Mouse (Mus musculus): Measurements from ENCODE around the gene Ston1. TPM values are rescaled to one million over a fixed set of nuclear protein-coding genes. Genes with fewer than 3 reads are reported as not detected.

Gene Ston1
- polyA plus RNA-seq, 1 experiment, result 16.6 TPM

- Histone ChIP-seq H3K36me3 (ENCODE audit: control insufficient read depth, insufficient read depth) (peaks cover 13% of the 10 kb centered on the region), H3K4me2 (ENCODE audit: low read depth) (no peak overlapping the region), H3ac (ENCODE audit: control insufficient read depth, insufficient read length) (no peak overlapping the region), H3K4me3 (no peak overlapping the region), H3K27me3 (ENCODE audit: control insufficient read depth, insufficient read depth, insufficient read length) (no peaks in the 10 kb centered on the region), H3K79me2 (ENCODE audit: control insufficient read depth, insufficient read depth) (no peaks in the 10 kb centered on the region)
- no peak for TF ChIP-seq POLR2AphosphoS2 (IDR thresholded peaks at IDR 0.05; ENCODE audit: insufficient read length, low read depth)
- TF ChIP-seq REST (IDR thresholded peaks at IDR 0.05; ENCODE audit: insufficient read depth, insufficient read length), result no peak
- no peak for TF ChIP-seq MYOG (IDR thresholded peaks at IDR 0.05; ENCODE audit: control insufficient read depth in 1 of 3, insufficient read depth in 1 of 3, insufficient read length in 2 of 3, low read depth in 2 of 3)
- no peak for TF ChIP-seq TCF3 (IDR thresholded peaks at IDR 0.05; ENCODE audit: insufficient read length, low read depth)
- TF ChIP-seq POLR2A (IDR thresholded peaks at IDR 0.05; ENCODE audit: insufficient read length, low read depth), result no peak
- TF ChIP-seq USF1 (IDR thresholded peaks at IDR 0.05; ENCODE audit: low read depth), result no peak
- no peak for TF ChIP-seq CEBPB (IDR thresholded peaks at IDR 0.05; ENCODE audit: insufficient read depth, poor library complexity, severe bottlenecking)
- TF ChIP-seq TCF12 (IDR thresholded peaks at IDR 0.05; ENCODE audit: insufficient read depth, poor library complexity, severe bottlenecking), result no peak
- TF ChIP-seq E2F4 (IDR thresholded peaks at IDR 0.05; ENCODE audit: insufficient read depth), result no peak
- no peak for TF ChIP-seq MAX (IDR thresholded peaks at IDR 0.05; ENCODE audit: low read depth)
- TF ChIP-seq SRF (IDR thresholded peaks at IDR 0.05; ENCODE audit: control insufficient read depth, insufficient read length, low read depth), result no peak
Observed at GRCm38 (mm10) chr17:88580556-88580955, 16.9 kb upstream of the Ston1 start.

GRCm38 (mm10) chr17:88581511-88582021 is 15.9 kb upstream of the Ston1 start:
- Histone ChIP-seq H3K79me2 (ENCODE audit: control insufficient read depth, insufficient read depth) (no peaks in the 10 kb centered on the region), H3K4me3 (no peak overlapping the region), H3K4me2 (ENCODE audit: low read depth) (no peak overlapping the region), H3K36me3 (ENCODE audit: control insufficient read depth, insufficient read depth) (peaks cover 13% of the 10 kb centered on the region), H3K27me3 (ENCODE audit: control insufficient read depth, insufficient read depth, insufficient read length) (no peaks in the 10 kb centered on the region), H3ac (ENCODE audit: control insufficient read depth, insufficient read length) (no peak overlapping the region)
- TF ChIP-seq MYOG (IDR thresholded peaks at IDR 0.05; ENCODE audit: control insufficient read depth in 1 of 3, insufficient read depth in 1 of 3, insufficient read length in 2 of 3, low read depth in 2 of 3) (no peak), SRF (IDR thresholded peaks at IDR 0.05; ENCODE audit: control insufficient read depth, insufficient read length, low read depth) (no peak), USF1 (IDR thresholded peaks at IDR 0.05; ENCODE audit: low read depth) (no peak), E2F4 (IDR thresholded peaks at IDR 0.05; ENCODE audit: insufficient read depth) (no peak), REST (IDR thresholded peaks at IDR 0.05; ENCODE audit: insufficient read depth, insufficient read length) (no peak), POLR2A (IDR thresholded peaks at IDR 0.05; ENCODE audit: insufficient read length, low read depth) (no peak), TCF12 (IDR thresholded peaks at IDR 0.05; ENCODE audit: insufficient read depth, poor library complexity, severe bottlenecking) (no peak), MYOD1 (IDR thresholded peaks at IDR 0.05; ENCODE audit: control insufficient read depth in 1 of 3, insufficient read length in 2 of 3, low read depth in 2 of 3) (no peak), CEBPB (IDR thresholded peaks at IDR 0.05; ENCODE audit: insufficient read depth, poor library complexity, severe bottlenecking) (no peak), MAX (IDR thresholded peaks at IDR 0.05; ENCODE audit: low read depth) (no peak), TCF3 (IDR thresholded peaks at IDR 0.05; ENCODE audit: insufficient read length, low read depth) (no peak), POLR2AphosphoS2 (IDR thresholded peaks at IDR 0.05; ENCODE audit: insufficient read length, low read depth) (no peak)

- H3K79me2 ChIP-seq (ENCODE audit: control insufficient read depth, insufficient read depth), result no peaks in the 10 kb centered on the region
- H3K4me3 ChIP-seq, result no peak overlapping the region
- peaks cover 13% of the 10 kb centered on the region for H3K36me3 ChIP-seq (ENCODE audit: control insufficient read depth, insufficient read depth)
- H3ac ChIP-seq (ENCODE audit: control insufficient read depth, insufficient read length), result no peak overlapping the region
- no peaks in the 10 kb centered on the region for H3K27me3 ChIP-seq (ENCODE audit: control insufficient read depth, insufficient read depth, insufficient read length)
- no peak overlapping the region for H3K4me2 ChIP-seq (ENCODE audit: low read depth)
- TF ChIP-seq E2F4 (IDR thresholded peaks at IDR 0.05; ENCODE audit: insufficient read depth), result no peak
- TF ChIP-seq TCF12 (IDR thresholded peaks at IDR 0.05; ENCODE audit: insufficient read depth, poor library complexity, severe bottlenecking), result no peak
- TF ChIP-seq CEBPB (IDR thresholded peaks at IDR 0.05; ENCODE audit: insufficient read depth, poor library complexity, severe bottlenecking), result no peak
- TF ChIP-seq MYOD1 (IDR thresholded peaks at IDR 0.05; ENCODE audit: control insufficient read depth in 1 of 3, insufficient read length in 2 of 3, low read depth in 2 of 3), result no peak
- no peak for TF ChIP-seq SRF (IDR thresholded peaks at IDR 0.05; ENCODE audit: control insufficient read depth, insufficient read length, low read depth)
- TF ChIP-seq REST (IDR thresholded peaks at IDR 0.05; ENCODE audit: insufficient read depth, insufficient read length), result no peak
- TF ChIP-seq POLR2AphosphoS2 (IDR thresholded peaks at IDR 0.05; ENCODE audit: insufficient read length, low read depth), result no peak
- TF ChIP-seq MYOG (IDR thresholded peaks at IDR 0.05; ENCODE audit: control insufficient read depth in 1 of 3, insufficient read depth in 1 of 3, insufficient read length in 2 of 3, low read depth in 2 of 3), result no peak
- TF ChIP-seq TCF3 (IDR thresholded peaks at IDR 0.05; ENCODE audit: insufficient read length, low read depth), result no peak
- no peak for TF ChIP-seq MAX (IDR thresholded peaks at IDR 0.05; ENCODE audit: low read depth)
- no peak for TF ChIP-seq POLR2A (IDR thresholded peaks at IDR 0.05; ENCODE audit: insufficient read length, low read depth)
Observed at GRCm38 (mm10) chr17:88582999-88583398, 14.5 kb upstream of the Ston1 start.

- peaks cover 13% of the 10 kb centered on the region for H3K36me3 ChIP-seq (ENCODE audit: control insufficient read depth, insufficient read depth)
Observed at GRCm38 (mm10) chr17:88583411-88583810, 14.1 kb upstream of the Ston1 start.

More at GRCm38 (mm10) chr17:88583411-88583810, 14.1 kb upstream of the Ston1 start:
- Histone ChIP-seq H3K4me2 (ENCODE audit: low read depth) (no peak overlapping the region), H3K4me3 (no peak overlapping the region), H3K79me2 (ENCODE audit: control insufficient read depth, insufficient read depth) (no peaks in the 10 kb centered on the region), H3ac (ENCODE audit: control insufficient read depth, insufficient read length) (no peak overlapping the region), H3K27me3 (ENCODE audit: control insufficient read depth, insufficient read depth, insufficient read length) (no peaks in the 10 kb centered on the region)
- TF ChIP-seq MYOG (IDR thresholded peaks at IDR 0.05; ENCODE audit: control insufficient read depth in 1 of 3, insufficient read depth in 1 of 3, insufficient read length in 2 of 3, low read depth in 2 of 3), result no peak
- TF ChIP-seq CEBPB (IDR thresholded peaks at IDR 0.05; ENCODE audit: insufficient read depth, poor library complexity, severe bottlenecking), result no peak
- TF ChIP-seq USF1 (IDR thresholded peaks at IDR 0.05; ENCODE audit: low read depth), result no peak
- TF ChIP-seq MYOD1 (IDR thresholded peaks at IDR 0.05; ENCODE audit: control insufficient read depth in 1 of 3, insufficient read length in 2 of 3, low read depth in 2 of 3), result no peak
- no peak for TF ChIP-seq SRF (IDR thresholded peaks at IDR 0.05; ENCODE audit: control insufficient read depth, insufficient read length, low read depth)
- TF ChIP-seq TCF3 (IDR thresholded peaks at IDR 0.05; ENCODE audit: insufficient read length, low read depth), result no peak
- no peak for TF ChIP-seq E2F4 (IDR thresholded peaks at IDR 0.05; ENCODE audit: insufficient read depth)
